ENCODE assay signal across 9 mouse cellular contexts in the genomic region with DNA sequence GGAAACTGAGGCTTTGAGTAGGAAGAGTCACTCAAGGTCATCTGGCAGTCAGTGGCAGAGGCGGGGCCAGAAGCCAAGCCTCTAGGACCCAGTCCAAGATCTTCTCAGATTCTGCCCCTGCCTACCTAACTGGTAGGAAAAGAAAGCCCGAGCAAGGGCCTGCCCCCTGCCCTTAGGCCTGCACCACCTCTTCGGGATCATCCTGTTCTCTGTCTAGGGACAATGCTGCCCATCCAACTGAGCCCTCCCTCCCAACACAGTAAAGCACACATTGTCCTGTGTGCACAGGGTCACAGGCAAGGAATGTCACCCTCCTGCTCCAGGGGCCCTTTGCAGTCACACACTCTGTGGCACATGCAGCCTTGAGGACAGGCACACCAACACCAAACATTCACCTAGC. TPM values are rescaled to one million over a fixed set of nuclear protein-coding genes. Genes with fewer than 3 reads are reported as not detected.
DNase-seq lines count a peak whose midpoint lies in the region; ATAC-seq and TF ChIP-seq lines count a peak whose summit lies in the region.
"Had no signal": no experiment of that assay in that cellular context is flagged by ENCODE, and none has a peak within 500 bp of the region (broad histone marks: within the 10 kb centered on the region; RNA-seq: fewer than 3 reads in every experiment).

No protein-coding gene starts in this region.

- no peaks in the 10 kb centered on the region for H3K36me3 ChIP-seq in embryonic facial prominence, embryonic 14.5 days (ENCODE audit: control insufficient read depth, insufficient read depth, low read length)
- H3K36me3 ChIP-seq in hindbrain, embryonic 13.5 days = 0 out of 2 replicates have a peak, but pooled peaks cover 7% of the 10 kb centered on the region
- no peaks in the 10 kb centered on the region for H3K36me3 ChIP-seq in myocyte (ENCODE audit: control insufficient read depth, insufficient read depth)

- no peak overlapping the region for H3ac ChIP-seq in myocyte (ENCODE audit: control insufficient read depth, insufficient read length)

- peaks cover 50% of the 10 kb centered on the region for H3K27me3 ChIP-seq in embryonic facial prominence, embryonic 14.5 days (replicated peaks; ENCODE audit: control insufficient read depth, insufficient read depth, low read length)
- H3K27me3 ChIP-seq in hindbrain, embryonic 13.5 days = peaks cover 20% of the 10 kb centered on the region
- no peaks in the 10 kb centered on the region for H3K27me3 ChIP-seq in myocyte (ENCODE audit: control insufficient read depth, insufficient read depth, insufficient read length)

- TF ChIP-seq POLR2A in myocyte (IDR thresholded peaks at IDR 0.05; ENCODE audit: insufficient read length, low read depth) = no peak

- no peak overlapping the region for H3K9ac ChIP-seq in embryonic facial prominence, embryonic 14.5 days (ENCODE audit: low read depth, low read length)
- peak overlapping the region; percentile 94 for H3K9ac ChIP-seq in hindbrain, embryonic 13.5 days

- H3K4me3 ChIP-seq in embryonic facial prominence, embryonic 14.5 days (ENCODE audit: low read depth, low read length) = no peak overlapping the region; the same call in 1 of the 2 replicates
- peak overlapping the region; percentile 81 for H3K4me3 ChIP-seq in hindbrain, embryonic 13.5 days
- no peak overlapping the region for H3K4me3 ChIP-seq in myocyte
- H3K4me3 ChIP-seq in layer of hippocampus, adult 2 months = no peak overlapping the region

- no peak for TF ChIP-seq CTCF in layer of hippocampus, adult 2 months (conservative IDR thresholded peaks at IDR 0.05)

- peak overlapping the region; percentile 99 for H3K4me2 ChIP-seq in embryonic facial prominence, embryonic 14.5 days (ENCODE audit: low read depth, low read length)
- H3K4me2 ChIP-seq in hindbrain, embryonic 13.5 days = peak overlapping the region; percentile 87
- H3K4me2 ChIP-seq in myocyte (ENCODE audit: low read depth) = peak overlapping the region; percentile 30

- no peak for ATAC-seq in embryonic facial prominence, embryonic 14.5 days (ENCODE audit: low read depth)
- ATAC-seq in hindbrain, embryonic 13.5 days (ENCODE audit: low FRiP score) = no peak

- WGBS in embryonic facial prominence, embryonic 14.5 days = 38% methylated on average over 3 of the region's 3 CpGs
- WGBS in hindbrain, embryonic 13.5 days = 44% methylated on average over 3 of the region's 3 CpGs

- no peaks in the 10 kb centered on the region for H3K79me2 ChIP-seq in myocyte (ENCODE audit: control insufficient read depth, insufficient read depth)

- peaks cover 21% of the 10 kb centered on the region for H3K4me1 ChIP-seq in embryonic facial prominence, embryonic 14.5 days (ENCODE audit: control insufficient read depth, insufficient read depth, low read length)
- peaks cover 71% of the 10 kb centered on the region for H3K4me1 ChIP-seq in hindbrain, embryonic 13.5 days (replicated peaks)

- peak; percentile 57 for DNase-seq in cerebellum, adult 9-10 months
- DNase-seq in cerebellum, postnatal 4 days (ENCODE audit: low spot score in 2 of 2) = no peak
- DNase-seq in embryonic facial prominence, embryonic 14.5 days (ENCODE audit: low spot score) = no peak
- no peak for DNase-seq in layer of hippocampus, adult 2 months (ENCODE audit: low spot score in 2 of 2)
- no peak for DNase-seq in urinary bladder, adult 2 months (ENCODE audit: low spot score)
- DNase-seq in left cerebral cortex, postnatal 10 days (ENCODE audit: extremely low spot score in 1 of 2, low spot score in 2 of 2) = no peak

- no peak overlapping the region for H3K27ac ChIP-seq in embryonic facial prominence, embryonic 14.5 days (replicated peaks; ENCODE audit: low read depth, low read length)
- no peak overlapping the region for H3K27ac ChIP-seq in hindbrain, embryonic 13.5 days
- no peak overlapping the region for H3K27ac ChIP-seq in layer of hippocampus, adult 2 months

- intact Hi-C loops in left cerebral cortex, postnatal 10 days (cut with DNase I) = no loop called here

- no peaks in the 10 kb centered on the region for H3K9me3 ChIP-seq in embryonic facial prominence, embryonic 14.5 days (ENCODE audit: control insufficient read depth, low read length)
- no peaks in the 10 kb centered on the region for H3K9me3 ChIP-seq in hindbrain, embryonic 13.5 days

TF ChIP-seq in myocyte, 11 proteins besides CTCF, POLR2A, EP300 and RAD21:
- TF ChIP-seq REST (IDR thresholded peaks at IDR 0.05; ENCODE audit: insufficient read depth, insufficient read length) (no peak), TCF3 (IDR thresholded peaks at IDR 0.05; ENCODE audit: insufficient read length, low read depth) (no peak), CEBPB (IDR thresholded peaks at IDR 0.05; ENCODE audit: insufficient read depth, poor library complexity, severe bottlenecking) (no peak), E2F4 (IDR thresholded peaks at IDR 0.05; ENCODE audit: insufficient read depth) (no peak), MAX (IDR thresholded peaks at IDR 0.05; ENCODE audit: low read depth) (no peak), TCF12 (IDR thresholded peaks at IDR 0.05; ENCODE audit: insufficient read depth, poor library complexity, severe bottlenecking) (no peak), SRF (IDR thresholded peaks at IDR 0.05; ENCODE audit: control insufficient read depth, insufficient read length, low read depth) (no peak), POLR2AphosphoS2 (IDR thresholded peaks at IDR 0.05; ENCODE audit: insufficient read length, low read depth) (no peak), MYOG (IDR thresholded peaks at IDR 0.05; ENCODE audit: control insufficient read depth in 1 of 3, insufficient read depth in 1 of 3, insufficient read length in 2 of 3, low read depth in 2 of 3) (no peak), USF1 (IDR thresholded peaks at IDR 0.05; ENCODE audit: low read depth) (no peak), MYOD1 (IDR thresholded peaks at IDR 0.05; ENCODE audit: control insufficient read depth in 1 of 3, insufficient read length in 2 of 3, low read depth in 2 of 3) (no peak)

RNA-seq across cellular contexts. Expression of a gene that starts 1.3 kb away (rescaled TPM):
- polyA plus RNA-seq in embryonic facial prominence, embryonic 14.5 days (2014; fragmentation: Nextera tagmentation; extraction: Ambion mirVana) = 6.7 and 7.6 TPM in 2 replicates
- polyA plus RNA-seq in hindbrain, embryonic 13.5 days (2015; fragmentation: Nextera tagmentation; extraction: Ambion mirVana) = 12.8 and 14.2 TPM in 2 replicates
- polyA plus RNA-seq in myocyte (2012; fragmentation: generic; extraction: Trizol) = 10.3 TPM
- total RNA-seq in layer of hippocampus, adult 2 months (2021) = 10 to 100 TPM; 21.7 to 23.6 TPM
- polyA plus RNA-seq in urinary bladder, adult 2 months (2012; rRNA removed) = 56.0 and 70.5 TPM in 2 replicates
- 10 to 100 TPM; 17.0 to 19.3 TPM for total RNA-seq in left cerebral cortex, postnatal 10 days (2021)

RNA-seq across cellular contexts. Expression of a gene that starts 14.5 kb away (rescaled TPM):
- polyA plus RNA-seq in embryonic facial prominence, embryonic 14.5 days (2014; fragmentation: Nextera tagmentation; extraction: Ambion mirVana) = 7.8 and 7.9 TPM in 2 replicates
- polyA plus RNA-seq in hindbrain, embryonic 13.5 days (2015; fragmentation: Nextera tagmentation; extraction: Ambion mirVana) = 9.8 and 10.2 TPM in 2 replicates
- 0.92 TPM for polyA plus RNA-seq in myocyte (2012; fragmentation: generic; extraction: Trizol)
- 1 to 10 TPM; 6.6 to 7.8 TPM for total RNA-seq in layer of hippocampus, adult 2 months (2021)
- 7.3 and 8.3 TPM in 2 replicates for polyA plus RNA-seq in urinary bladder, adult 2 months (2012; rRNA removed)
- total RNA-seq in left cerebral cortex, postnatal 10 days (2021) = 10 to 100 TPM in 1 of 2 experiments, 1 to 10 TPM in 1; 8.8 to 10.1 TPM
- total RNA-seq: hematopoietic stem cell, adult 5-6 weeks had no signal

RNA-seq across cellular contexts. Expression of a gene that starts 41.9 kb away (rescaled TPM):
- 0.75 and 0.81 TPM in 2 replicates for polyA plus RNA-seq in embryonic facial prominence, embryonic 14.5 days (2014; fragmentation: Nextera tagmentation; extraction: Ambion mirVana)
- 0.57 and 0.93 TPM in 2 replicates for polyA plus RNA-seq in hindbrain, embryonic 13.5 days (2015; fragmentation: Nextera tagmentation; extraction: Ambion mirVana)
- polyA plus RNA-seq in myocyte (2012; fragmentation: generic; extraction: Trizol) = 4.0 TPM
- total RNA-seq in layer of hippocampus, adult 2 months (2021) = 1 to 10 TPM; 3.0 to 3.2 TPM
- 3.1 and 5.1 TPM in 2 replicates for polyA plus RNA-seq in urinary bladder, adult 2 months (2012; rRNA removed)
- 1 to 10 TPM; 3.9 to 4.7 TPM for total RNA-seq in left cerebral cortex, postnatal 10 days (2021)

RNA-seq across cellular contexts. Expression of a gene that starts 43.4 kb away (rescaled TPM):
- polyA plus RNA-seq in embryonic facial prominence, embryonic 14.5 days (2014; fragmentation: Nextera tagmentation; extraction: Ambion mirVana) = 35.6 and 42.0 TPM in 2 replicates
- 45.7 and 48.7 TPM in 2 replicates for polyA plus RNA-seq in hindbrain, embryonic 13.5 days (2015; fragmentation: Nextera tagmentation; extraction: Ambion mirVana)
- polyA plus RNA-seq in myocyte (2012; fragmentation: generic; extraction: Trizol) = 37.7 TPM
- 10 to 100 TPM; 50.8 to 57.0 TPM for total RNA-seq in layer of hippocampus, adult 2 months (2021)
- 24.8 and 28.8 TPM in 2 replicates for polyA plus RNA-seq in urinary bladder, adult 2 months (2012; rRNA removed)
- 10 to 100 TPM; 53.3 to 56.0 TPM for total RNA-seq in left cerebral cortex, postnatal 10 days (2021)

Comparison
In these comparisons a context has a peak if more than half of its experiments do, and no peak if none do; other contexts are left out.
1. H3K4me2 ChIP-seq: peak in every context shown above with its lines; median percentile 99 in embryonic facial prominence, embryonic 14.5 days; 87 in hindbrain, embryonic 13.5 days; 30 in myocyte.